Mouse (Mus musculus) cerebellum, adult 8-10 months (tissue): ENCODE data around the gene Bax.

ENCODE experiments used
- DNase-seq: peaks from one replicate; pipeline ENCODE4 v3.0.0; 2022

Gene Bax

DNA sequence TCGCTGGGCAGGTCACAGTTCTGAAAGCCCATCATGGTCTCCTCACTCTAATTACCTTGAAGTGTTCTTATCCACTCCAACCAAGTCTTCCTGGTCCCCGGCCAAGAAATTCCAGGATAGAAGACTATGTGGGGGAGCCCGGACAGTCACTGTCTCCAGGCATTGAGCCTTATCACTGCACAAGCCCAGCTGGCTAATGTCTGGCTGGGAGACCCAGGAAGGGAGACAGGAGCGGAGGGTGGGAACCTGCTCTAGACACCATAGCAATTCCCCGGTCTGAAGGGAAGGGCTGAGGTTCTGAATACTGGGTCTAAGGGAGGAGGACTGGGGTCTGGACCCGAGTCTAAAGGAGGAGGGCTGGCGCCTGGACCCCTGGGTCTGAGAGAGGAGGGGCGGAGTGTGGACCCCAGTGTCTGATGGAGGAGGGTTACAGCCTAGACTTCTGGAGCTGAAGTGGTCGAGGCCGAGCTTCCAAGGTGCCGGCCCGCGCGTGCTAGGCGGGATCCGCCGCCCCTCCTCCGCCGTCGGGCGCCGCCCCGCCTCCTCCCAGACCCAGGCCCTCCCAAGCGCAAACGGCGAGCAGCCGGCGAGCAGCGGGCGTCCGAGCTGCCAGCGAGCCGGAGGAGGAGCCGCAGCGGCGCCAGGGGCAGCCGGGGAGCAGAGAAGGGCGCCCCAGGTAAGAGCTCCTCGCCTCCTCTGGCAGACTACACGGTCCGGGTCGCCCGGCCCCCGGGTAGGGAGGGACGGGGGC lies 53.4 kb downstream of the Bax start, which contains the start of gene Ntf5:
TSS of gene Ntf5 (plus strand) at position 583 of the 751 bp plus-strand sequence.
- DNase-seq = no peak

DNA sequence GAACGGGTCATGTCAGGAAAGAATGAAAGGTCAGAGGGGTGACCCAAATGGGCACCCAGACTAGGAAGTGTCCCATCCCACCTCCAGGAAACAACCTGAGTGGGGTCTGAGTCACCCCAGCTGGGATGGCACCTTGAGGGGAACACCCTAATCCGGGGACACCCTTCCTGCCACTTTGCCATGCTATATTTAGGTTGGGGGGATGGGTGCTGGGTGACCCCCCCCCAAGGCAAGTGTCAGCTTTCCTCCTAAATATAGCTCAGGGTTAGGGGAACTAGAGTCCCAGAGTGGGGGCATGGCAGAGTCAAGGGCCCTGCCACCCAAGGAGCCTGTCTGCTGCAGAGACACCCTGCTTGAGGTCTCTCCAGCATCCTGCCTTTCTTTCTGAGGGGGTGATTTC lies 54.3 kb downstream of the Bax start:
- no peak for DNase-seq
